Mouse (Mus musculus) forebrain, embryonic 10.5 days (tissue): ENCODE results near the gene Rab27a. TPM values are rescaled to one million over a fixed set of nuclear protein-coding genes. Genes with fewer than 3 reads are reported as not detected.

Experiments used
- DNase-seq: peaks from one replicate; pipeline ENCODE4 v3.0.0-alpha.2; 2017; ENCODE audit warnings: low spot score; ENCODE audit errors: extremely low spot score
- H3K27ac ChIP-seq: fragments of 300-500 bp; sonication (generic); 2 replicates; pipeline ENCODE4 v1.5.1; 2016; ENCODE audit warnings: mild to moderate bottlenecking
- H3K27me3 ChIP-seq: fragments of 300-500 bp; sonication (generic); 2 replicates; pipeline ENCODE4 v1.6.1; 2016; ENCODE audit warnings: mild to moderate bottlenecking; ENCODE audit not compliant: poor library complexity, severe bottlenecking
- H3K36me3 ChIP-seq: fragments of 300-500 bp; sonication (generic); replicated peaks from 2 replicates; pipeline ENCODE4 v1.6.1; 2016; ENCODE audit warnings: mild to moderate bottlenecking, moderate library complexity
- H3K4me1 ChIP-seq: fragments of 300-500 bp; sonication (generic); 2 replicates; pipeline ENCODE4 v1.6.1; 2016
- H3K4me3 ChIP-seq: fragments of 300-500 bp; sonication (generic); 2 replicates; pipeline ENCODE4 v1.5.1; 2016; ENCODE audit warnings: mild to moderate bottlenecking, moderate library complexity
- H3K9me3 ChIP-seq: fragments of 300-500 bp; sonication (generic); 2 replicates; pipeline ENCODE4 v1.6.1; 2016; ENCODE audit warnings: mild to moderate bottlenecking, moderate library complexity
- WGBS: fragments of 180-500 bp; shearing (Covaris S2); methylation state at CpG from one replicate; pipeline ENCODE4 v1.1.7; 2016; 5-methylcytosine and 5-hydroxymethylcytosine counted together
- polyA plus RNA-seq: library from polyadenylated mRNA; unstranded; fragments of >200 nt; fragmentation: Nextera tagmentation; extraction: Ambion mirVana; gene quantifications from 2 replicates; pipeline ENCODE4 v1.2.1, GENCODE M21; 2016

Gene Rab27a
- polyA plus RNA-seq: 3.1 and 3.4 TPM in 2 replicates

DNA sequence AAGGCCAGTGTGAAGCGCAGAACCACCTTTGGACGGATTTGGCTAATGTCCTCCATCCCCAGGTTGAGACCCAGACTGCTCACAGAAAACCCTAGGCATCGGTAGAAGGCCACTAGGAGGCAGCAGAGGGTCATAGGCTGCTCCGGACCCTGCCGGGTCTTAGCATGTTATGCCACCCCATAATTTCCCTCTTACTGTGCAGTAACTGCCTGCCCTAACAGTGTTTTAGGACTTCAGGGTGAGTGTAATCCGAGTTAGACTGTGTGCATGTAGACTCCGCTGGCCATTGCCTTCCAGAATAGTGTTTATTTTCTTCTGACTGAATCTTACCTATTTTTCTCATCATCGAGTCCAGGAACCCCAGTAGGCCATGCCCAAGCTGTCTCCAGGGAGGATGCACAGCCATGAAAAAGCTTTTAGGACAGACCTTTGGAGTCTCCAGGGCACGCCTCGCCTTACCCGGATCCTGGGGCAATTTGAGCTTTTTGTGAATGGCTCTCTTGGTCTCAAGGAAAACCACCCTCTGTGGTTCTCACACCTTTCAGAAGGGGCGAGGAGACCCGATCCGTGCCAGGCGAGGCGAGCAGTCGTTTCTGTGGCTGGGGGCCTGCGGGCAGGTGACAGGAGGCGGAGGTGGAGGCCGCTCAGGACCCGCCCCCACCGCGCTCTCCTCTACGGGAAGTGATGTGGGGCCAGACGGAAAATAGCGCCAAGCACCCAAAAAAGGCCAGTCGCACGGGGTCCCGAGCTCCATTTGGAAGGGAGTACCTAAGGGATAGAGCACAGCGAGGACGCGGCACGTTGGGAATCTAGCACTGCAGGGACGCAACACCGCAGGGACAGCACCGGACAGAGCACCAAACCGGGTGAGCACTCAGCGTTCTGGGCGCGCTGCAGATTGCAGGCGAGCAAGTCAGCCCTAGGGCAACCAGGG is at the start of gene Rab27a:
Gene Rab27a (plus strand): TSS at position 709 of the 934 bp plus-strand sequence.
- WGBS: 1% methylated on average over 41 of the region's 41 CpGs
- peak within 1 kb of the TSS; percentile 60 for H3K4me3 ChIP-seq
- peak; percentile 75 for DNase-seq
- H3K9me3 ChIP-seq: no peaks in the 10 kb centered on the region
- peaks cover 33% of the 10 kb centered on the region for H3K27me3 ChIP-seq
- peak within 1 kb of the TSS; percentile 65 for H3K27ac ChIP-seq
- H3K36me3 ChIP-seq: no peaks in the 10 kb centered on the region
- H3K4me1 ChIP-seq: peaks cover 40% of the 10 kb centered on the region

GRCm38 (mm10) chr9:72996167-72996566 is 48.5 kb upstream of the Rab27a start:
- Histone ChIP-seq H3K4me1 (no peaks in the 10 kb centered on the region), H3K27ac (no peak overlapping the region), H3K9me3 (no peaks in the 10 kb centered on the region), H3K36me3 (no peaks in the 10 kb centered on the region), H3K27me3 (no peaks in the 10 kb centered on the region), H3K4me3 (no peak overlapping the region)
- DNase-seq: no peak

DNA sequence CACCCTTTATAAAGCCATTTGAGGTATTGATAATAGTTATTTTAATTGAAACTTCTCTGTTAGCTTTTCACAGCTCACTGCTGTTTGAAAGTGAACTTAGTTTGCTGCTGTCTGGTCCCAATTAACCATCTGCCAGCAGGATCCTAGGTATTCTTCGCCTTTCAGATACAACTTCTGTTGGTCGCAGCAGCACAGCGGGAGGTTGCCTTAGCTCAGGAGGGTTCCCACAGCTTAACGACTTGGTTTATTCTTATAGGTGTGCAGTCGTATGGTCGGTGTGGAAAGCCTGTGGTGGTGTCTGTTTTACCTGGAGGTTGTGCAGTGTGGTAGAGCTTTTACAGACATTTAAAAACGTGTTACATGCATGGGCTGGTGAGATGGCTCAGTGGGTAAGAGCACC is 47.8 kb upstream of the Rab27a start:
- Histone ChIP-seq H3K9me3 (no peaks in the 10 kb centered on the region), H3K27ac (no peak overlapping the region), H3K27me3 (no peaks in the 10 kb centered on the region), H3K4me3 (no peak overlapping the region), H3K36me3 (no peaks in the 10 kb centered on the region), H3K4me1 (no peaks in the 10 kb centered on the region)
- WGBS: 55% methylated on average over 7 of the region's 7 CpGs
- no peak for DNase-seq

DNA sequence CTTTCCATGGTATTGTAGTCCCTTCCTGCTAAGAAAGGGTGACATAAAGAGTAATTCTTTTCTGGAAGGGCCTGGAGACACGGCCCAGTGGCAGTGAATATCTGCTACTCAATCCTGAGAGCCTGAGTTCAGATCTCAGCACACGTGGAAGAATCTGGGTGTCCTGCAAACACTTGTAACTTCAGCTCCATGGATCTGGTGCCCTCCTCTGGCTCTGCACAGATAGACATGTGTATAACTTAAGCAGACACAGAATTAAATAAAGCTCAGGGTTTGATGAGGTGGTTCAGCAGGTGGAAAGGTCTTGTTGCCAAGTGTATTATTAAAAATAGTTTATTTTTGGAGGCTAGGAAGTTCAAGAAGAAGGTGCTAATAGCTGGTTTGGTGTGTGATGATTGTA is 44.2 kb upstream of the Rab27a start:
- H3K4me3 ChIP-seq: no peak overlapping the region
- H3K4me1 ChIP-seq: no peaks in the 10 kb centered on the region
- no peaks in the 10 kb centered on the region for H3K36me3 ChIP-seq
- no peaks in the 10 kb centered on the region for H3K9me3 ChIP-seq
- H3K27ac ChIP-seq: no peak overlapping the region
- no peak for DNase-seq
- 72% methylated on average over 2 of the region's 2 CpGs for whole genome bisulfite sequencing
- H3K27me3 ChIP-seq: no peaks in the 10 kb centered on the region

DNA sequence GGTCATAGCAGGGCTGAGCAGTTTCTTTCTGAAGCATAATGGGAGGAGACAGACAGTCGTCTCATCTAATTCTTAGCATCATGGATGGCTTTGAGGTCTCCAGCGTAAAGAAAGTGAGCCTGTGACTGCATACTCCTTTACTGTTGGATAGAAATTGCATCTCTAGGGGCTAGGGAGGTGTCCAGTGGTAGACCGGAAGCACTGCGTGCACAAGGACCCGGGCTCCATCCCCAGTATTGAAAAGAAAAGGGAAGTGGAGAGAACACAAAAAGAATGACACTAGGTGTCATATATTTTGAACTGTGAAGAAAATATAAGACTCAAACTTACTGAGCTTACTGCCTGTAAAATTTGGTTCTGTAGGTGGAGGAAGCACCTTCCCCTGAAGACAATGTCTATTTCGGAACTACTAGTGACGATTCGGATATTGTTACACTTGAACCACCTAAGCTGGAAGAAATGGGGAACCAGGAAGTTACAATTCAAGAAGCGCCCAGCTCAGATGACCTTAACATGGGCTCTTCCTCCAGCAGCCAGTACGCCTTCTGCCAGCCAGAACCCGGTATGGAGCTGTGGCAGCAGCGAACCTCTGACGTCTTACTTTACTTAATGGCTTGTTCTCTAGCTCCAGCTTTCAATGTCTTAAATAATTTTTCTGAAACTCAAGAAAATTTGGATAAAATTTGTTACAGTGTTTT is 43.2 kb upstream of the Rab27a start:
- Histone ChIP-seq H3K4me3 (no peak overlapping the region), H3K4me1 (no peaks in the 10 kb centered on the region), H3K27me3 (no peaks in the 10 kb centered on the region), H3K9me3 (no peaks in the 10 kb centered on the region), H3K27ac (no peak overlapping the region), H3K36me3 (peaks cover 7% of the 10 kb centered on the region; the same call in 1 of the 2 replicates)
- 90% methylated on average over 13 of the region's 13 CpGs for WGBS
- DNase-seq: no peak

- Histone ChIP-seq H3K4me3 (no peak overlapping the region), H3K36me3 (peaks cover 7% of the 10 kb centered on the region; the same call in 1 of the 2 replicates), H3K27me3 (no peaks in the 10 kb centered on the region), H3K4me1 (no peaks in the 10 kb centered on the region), H3K27ac (no peak overlapping the region), H3K9me3 (no peaks in the 10 kb centered on the region)
- DNase-seq: no peak
- 77% methylated on average over 3 of the region's 3 CpGs for WGBS
These were observed 42.5 kb upstream of the Rab27a start for GRCm38 (mm10) chr9:73002177-73002576.

DNA sequence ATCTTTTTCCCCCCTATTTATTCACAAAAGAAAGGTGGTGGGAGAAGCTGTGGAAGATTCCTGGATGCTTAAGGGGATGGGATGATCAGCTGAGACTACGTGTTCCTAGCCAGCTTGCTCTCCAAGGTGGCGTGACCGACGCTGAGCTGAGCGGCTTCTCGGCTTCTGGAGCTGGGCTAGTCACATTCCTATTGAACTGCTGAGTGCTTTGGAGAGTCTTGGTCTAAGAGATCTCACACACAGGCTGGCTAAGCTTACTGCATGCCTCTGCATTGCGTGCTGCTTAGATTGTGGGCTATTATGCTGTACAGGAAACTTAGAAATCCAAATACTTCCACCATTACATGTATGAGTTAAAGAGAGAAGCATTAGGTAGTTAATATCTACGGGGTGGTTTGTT is 40.6 kb upstream of the Rab27a start:
- Histone ChIP-seq H3K36me3 (peaks cover 7% of the 10 kb centered on the region; the same call in 1 of the 2 replicates), H3K27ac (no peak overlapping the region), H3K27me3 (no peaks in the 10 kb centered on the region), H3K4me1 (no peaks in the 10 kb centered on the region), H3K9me3 (no peaks in the 10 kb centered on the region), H3K4me3 (no peak overlapping the region)
- DNase-seq: no peak
- WGBS: 85% methylated on average over 8 of the region's 8 CpGs

GRCm38 (mm10) chr9:73005106-73005505 is 39.5 kb upstream of the Rab27a start:
- peaks cover 7% of the 10 kb centered on the region; the same call in 1 of the 2 replicates for H3K36me3 ChIP-seq
- H3K27me3 ChIP-seq: no peaks in the 10 kb centered on the region
- no peak overlapping the region for H3K27ac ChIP-seq
- H3K4me1 ChIP-seq: no peaks in the 10 kb centered on the region
- H3K4me3 ChIP-seq: no peak overlapping the region
- no peak for DNase-seq
- no peaks in the 10 kb centered on the region for H3K9me3 ChIP-seq
- WGBS: 89% methylated on average over 6 of the region's 6 CpGs

GRCm38 (mm10) chr9:73006175-73006574 is 38.5 kb upstream of the Rab27a start:
- H3K36me3 ChIP-seq: peaks cover 7% of the 10 kb centered on the region; the same call in 1 of the 2 replicates
- H3K27ac ChIP-seq: no peak overlapping the region
- H3K4me1 ChIP-seq: no peaks in the 10 kb centered on the region
- WGBS: 94% methylated on average over 3 of the region's 3 CpGs
- H3K27me3 ChIP-seq: no peaks in the 10 kb centered on the region
- no peaks in the 10 kb centered on the region for H3K9me3 ChIP-seq
- no peak for DNase-seq
- H3K4me3 ChIP-seq: no peak overlapping the region

GRCm38 (mm10) chr9:73008384-73008783 is 36.3 kb upstream of the Rab27a start:
- no peak overlapping the region for H3K27ac ChIP-seq
- no peaks in the 10 kb centered on the region for H3K9me3 ChIP-seq
- H3K27me3 ChIP-seq: no peaks in the 10 kb centered on the region
- peaks cover 21% of the 10 kb centered on the region for H3K36me3 ChIP-seq
- DNase-seq: no peak
- no peak overlapping the region for H3K4me3 ChIP-seq
- 82% methylated on average over 3 of the region's 3 CpGs for WGBS
- no peaks in the 10 kb centered on the region for H3K4me1 ChIP-seq

DNA sequence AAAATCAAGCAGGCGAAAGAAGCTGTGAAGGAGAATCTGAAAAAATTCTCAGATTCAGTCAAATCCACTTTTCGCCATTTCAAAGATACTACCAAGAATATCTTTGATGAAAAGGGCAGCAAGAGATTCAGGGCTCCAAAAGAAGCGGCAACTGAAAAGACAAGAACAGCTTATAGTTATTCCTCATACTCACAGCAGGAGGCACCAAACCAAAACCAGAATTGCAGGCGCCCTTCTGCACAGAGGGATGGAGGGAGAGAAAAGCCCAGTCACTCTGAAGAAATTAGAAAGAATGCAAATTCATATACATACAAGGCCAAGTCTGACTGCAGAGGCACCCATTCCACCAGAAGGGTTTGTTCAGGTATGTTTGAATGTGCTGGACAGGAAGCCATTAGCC is 32.0 kb upstream of the Rab27a start:
- DNase-seq: no peak
- Histone ChIP-seq H3K4me3 (no peak overlapping the region), H3K36me3 (peaks cover 55% of the 10 kb centered on the region), H3K4me1 (no peaks in the 10 kb centered on the region), H3K9me3 (no peaks in the 10 kb centered on the region), H3K27ac (no peak overlapping the region), H3K27me3 (no peaks in the 10 kb centered on the region)
- WGBS: 93% methylated on average over 4 of the region's 4 CpGs

- Histone ChIP-seq H3K27me3 (no peaks in the 10 kb centered on the region), H3K27ac (no peak overlapping the region), H3K36me3 (peaks cover 76% of the 10 kb centered on the region), H3K4me1 (no peaks in the 10 kb centered on the region), H3K9me3 (no peaks in the 10 kb centered on the region), H3K4me3 (no peak overlapping the region)
- no peak for DNase-seq
- 92% methylated on average over 13 of the region's 13 CpGs for WGBS
These were observed 29.9 kb upstream of the Rab27a start for GRCm38 (mm10) chr9:73014724-73015123.

DNA sequence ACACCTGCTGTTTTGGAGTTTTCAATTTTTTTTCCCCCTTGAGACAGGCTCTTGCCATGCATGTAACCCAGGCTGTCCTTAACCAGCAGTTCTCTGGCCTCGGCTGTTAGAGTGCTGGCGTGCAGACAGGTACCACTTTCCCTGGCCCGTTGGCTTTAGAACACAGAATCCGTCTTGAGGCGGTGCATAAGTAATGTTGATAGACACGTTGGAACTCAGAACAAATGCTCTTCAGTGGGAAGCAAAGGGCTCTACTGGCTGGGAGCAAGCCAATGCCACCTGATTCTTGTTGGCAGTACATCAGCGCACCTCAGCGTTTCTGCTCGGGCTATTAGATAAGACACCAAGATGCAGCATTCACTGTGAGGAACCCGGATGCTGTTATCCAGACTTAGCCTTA is 24.8 kb upstream of the Rab27a start:
- no peak overlapping the region for H3K4me3 ChIP-seq
- no peak for DNase-seq
- 91% methylated on average over 10 of the region's 10 CpGs for WGBS
- H3K27me3 ChIP-seq: no peaks in the 10 kb centered on the region
- no peaks in the 10 kb centered on the region for H3K4me1 ChIP-seq
- H3K9me3 ChIP-seq: no peaks in the 10 kb centered on the region
- H3K36me3 ChIP-seq: peaks cover 76% of the 10 kb centered on the region
- no peak overlapping the region for H3K27ac ChIP-seq
